ENCODE assay signal across 12 mouse cellular contexts in genomic region chr11:21015536-21015935, GRCm38 (mm10).
DNase-seq lines count a peak whose midpoint lies in the region; ATAC-seq and TF ChIP-seq lines count a peak whose summit lies in the region.
"Had no signal": no experiment of that assay in that cellular context is flagged by ENCODE, and none has a peak within 500 bp of the region (broad histone marks: within the 10 kb centered on the region; RNA-seq: fewer than 3 reads in every experiment).

No protein-coding gene starts in this region.

- no peak overlapping the region for H3K9ac ChIP-seq in kidney, postnatal 0 days (ENCODE audit: low read depth, low read length)
- H3K9ac ChIP-seq in lung, embryonic 15.5 days: no peak overlapping the region
- H3K9ac ChIP-seq: neural tube, embryonic 12.5 days had no signal

- H3K4me1 ChIP-seq in kidney, postnatal 0 days (replicated peaks; ENCODE audit: insufficient read depth, low read length): no peaks in the 10 kb centered on the region
- H3K4me1 ChIP-seq in cerebellum, adult 2 months (ENCODE audit: control insufficient read depth, insufficient read depth, low read length): peaks cover 11% of the 10 kb centered on the region; the same call in 1 of the 2 replicates
- H3K4me1 ChIP-seq in lung, embryonic 15.5 days: peaks cover 23% of the 10 kb centered on the region

- 74% methylated on average over 3 of the region's 3 CpGs for WGBS in kidney, postnatal 0 days
- 22% methylated on average over 3 of the region's 3 CpGs for WGBS in cerebellum, adult 2 months
- WGBS in lung, embryonic 15.5 days: 43% methylated on average over 3 of the region's 3 CpGs

- H3K9me3 ChIP-seq in kidney, postnatal 0 days (replicated peaks; ENCODE audit: low read length): no peaks in the 10 kb centered on the region
- no peaks in the 10 kb centered on the region for H3K9me3 ChIP-seq in lung, embryonic 15.5 days
- H3K9me3 ChIP-seq: hindbrain, embryonic 10.5 days; megakaryocyte, embryonic 14.5 days; neural tube, embryonic 12.5 days had no signal

- peak; percentile 50 for DNase-seq in adrenal gland, postnatal 14 days
- no peak for DNase-seq in adrenal gland, postnatal 4 days (ENCODE audit: low spot score in 2 of 2)
- peak; percentile 30 for DNase-seq in kidney, postnatal 0 days (ENCODE audit: low spot score)
- DNase-seq in kidney, adult 18-20 months: no peak
- peak; percentile 29 to 84 for DNase-seq in cerebellum, adult 2 months
- no peak for DNase-seq in thymus, postnatal 36 days
- no peak for DNase-seq in urinary bladder, adult 18-20 months (ENCODE audit: low spot score in 2 of 2)
- DNase-seq: spleen, adult 18-20 months had no signal

- TF ChIP-seq POLR2A in cerebellum, adult 2 months (IDR thresholded peaks at IDR 0.05; ENCODE audit: borderline replicate concordance, insufficient read depth, low read length): no peak

- H3K4me3 ChIP-seq in kidney, postnatal 0 days (replicated peaks; ENCODE audit: low read depth, low read length): no peak overlapping the region
- no peak overlapping the region for H3K4me3 ChIP-seq in cerebellum, adult 2 months (replicated peaks; ENCODE audit: insufficient read depth, low read depth, low read length)
- no peak overlapping the region for H3K4me3 ChIP-seq in lung, embryonic 15.5 days
- H3K4me3 ChIP-seq: hindbrain, embryonic 10.5 days; megakaryocyte, embryonic 14.5 days; neural tube, embryonic 12.5 days had no signal

- H3K36me3 ChIP-seq in kidney, postnatal 0 days (ENCODE audit: insufficient read depth, low read length): no peaks in the 10 kb centered on the region
- H3K36me3 ChIP-seq in lung, embryonic 15.5 days: no peaks in the 10 kb centered on the region
- H3K36me3 ChIP-seq: hindbrain, embryonic 10.5 days; neural tube, embryonic 12.5 days had no signal

- TF ChIP-seq CTCF in kidney, postnatal 0 days (IDR thresholded peaks at IDR 0.05; ENCODE audit: low read depth): no peak
- no peak for TF ChIP-seq CTCF in cerebellum, adult 2 months (IDR thresholded peaks at IDR 0.05; ENCODE audit: borderline replicate concordance, insufficient read depth, low read depth, low read length)

- no peaks in the 10 kb centered on the region for H3K27me3 ChIP-seq in kidney, postnatal 0 days (ENCODE audit: insufficient read depth, low read length)
- no peaks in the 10 kb centered on the region for H3K27me3 ChIP-seq in cerebellum, adult 2 months (ENCODE audit: control insufficient read depth, insufficient read depth, low read length)
- H3K27me3 ChIP-seq in lung, embryonic 15.5 days: no peaks in the 10 kb centered on the region
- H3K27me3 ChIP-seq: neural tube, embryonic 12.5 days had no signal

- no peak overlapping the region for H3K27ac ChIP-seq in kidney, postnatal 0 days
- no peak overlapping the region for H3K27ac ChIP-seq in cerebellum, adult 2 months (ENCODE audit: insufficient read depth, low read length)
- H3K27ac ChIP-seq in lung, embryonic 15.5 days: 0 out of 2 replicates have a peak overlapping the region, but pooled peaks have one; percentile 13
- H3K27ac ChIP-seq: neural tube, embryonic 12.5 days had no signal

- ATAC-seq in kidney, postnatal 0 days (replicated peaks; ENCODE audit: low FRiP score, low read depth): no peak
- ATAC-seq in lung, embryonic 15.5 days (ENCODE audit: borderline replicate concordance, extremely low read depth, low FRiP score, low TSS enrichment): no peak

- H3K4me2 ChIP-seq in kidney, postnatal 0 days (ENCODE audit: low read length): no peak overlapping the region
- H3K4me2 ChIP-seq in lung, embryonic 15.5 days: no peak overlapping the region
- H3K4me2 ChIP-seq: neural tube, embryonic 12.5 days had no signal

Comparison
In these comparisons a context has a peak if more than half of its experiments do, and no peak if none do; other contexts are left out.
1. DNase-seq: peak in adrenal gland, postnatal 14 days (single experiment), kidney, postnatal 0 days (single experiment) and cerebellum, adult 2 months (2 of 2); none in adrenal gland, postnatal 4 days (0 of 2), kidney, adult 18-20 months (single experiment), thymus, postnatal 36 days (0 of 2) and urinary bladder, adult 18-20 months (0 of 2).